Mouse (Mus musculus) gastrocnemius, adult 2 months (tissue): Measurements from ENCODE around the gene Dnal1. TPM values are rescaled to one million over a fixed set of nuclear protein-coding genes. Genes with fewer than 3 reads are reported as not detected.

Experiments used
- DNase-seq: peaks from one replicate; pipeline ENCODE4 v3.0.0; 2022
- H3K27ac ChIP-seq: fragments of 200-600 bp; 2 replicates; pipeline ENCODE4 v1.8.1; 2022; ENCODE audit warnings: mild to moderate bottlenecking
- H3K4me3 ChIP-seq: fragments of 200-600 bp; 2 replicates; pipeline ENCODE4 v1.8.1; 2022; ENCODE audit warnings: mild to moderate bottlenecking, moderate library complexity
- CTCF ChIP-seq: fragments of 200-600 bp; IDR thresholded peaks from 2 replicates; pipeline ENCODE4 v1.8.1; 2022; ENCODE audit warnings: antibody characterized with exemption, mild to moderate bottlenecking, moderate library complexity
- intact Hi-C: fragments of 180-260 bp; cut with DNase I; formaldehyde crosslinking; loops from one replicate; pipeline ENCODE4 v1.15.1; 2025
- total RNA-seq, 2 experiments: library from RNA; stranded (reverse); gene quantifications; 2 replicates each; pipeline ENCODE4 v1.2.3; 2021

Gene Dnal1
- total RNA-seq, 2 experiments from 2014 or later, result 9.8 to 10.0 TPM

DNA sequence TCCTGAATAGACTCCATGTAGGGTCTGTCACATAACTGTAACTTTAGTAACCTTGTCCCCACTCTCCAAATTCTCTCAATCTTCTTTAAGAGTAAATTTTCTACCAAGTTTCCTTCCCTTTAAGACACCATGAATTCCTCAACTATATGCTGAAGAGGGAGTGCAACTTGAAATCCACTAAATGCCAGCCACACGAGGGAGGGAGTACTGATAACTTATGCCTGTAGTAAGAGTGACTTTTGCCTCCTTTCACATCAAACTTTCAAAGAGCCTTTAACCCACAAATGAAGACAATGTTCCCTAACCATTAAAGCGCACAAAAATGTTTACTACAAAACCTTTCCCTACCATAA, 12.7 kb upstream of the Dnal1 start:
- DNase-seq, result no peak
- H3K27ac ChIP-seq, result peak overlapping the region; percentile 78; the same call in 1 of the 2 replicates
- H3K4me3 ChIP-seq, result peak overlapping the region; percentile 83
- no peak for TF ChIP-seq CTCF
- intact Hi-C loops, result no loop called here

DNA sequence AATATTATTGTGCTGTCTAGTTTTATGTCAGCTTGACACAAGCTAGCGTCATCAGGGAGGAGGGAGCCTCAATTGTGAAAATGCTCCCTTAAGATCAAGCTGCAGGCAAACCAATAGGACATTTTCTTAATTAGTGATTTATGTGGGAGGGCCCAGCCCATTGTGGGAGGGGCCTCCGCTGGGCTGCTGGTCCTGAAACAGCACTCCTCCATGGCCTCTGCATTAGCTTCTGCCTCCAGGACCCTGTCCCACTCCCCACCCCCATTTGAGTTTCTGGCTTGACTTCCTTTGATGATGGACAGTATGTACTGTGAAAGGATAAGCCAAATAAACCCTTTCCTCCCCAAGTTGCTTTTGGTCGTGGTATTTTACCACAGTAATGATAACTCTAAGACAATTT, 7.2 kb upstream of the Dnal1 start:
- DNase-seq, result no peak
- no peak for TF ChIP-seq CTCF
- Histone ChIP-seq H3K27ac (no peak overlapping the region), H3K4me3 (no peak overlapping the region)
- intact Hi-C loops, result no loop called here

DNA sequence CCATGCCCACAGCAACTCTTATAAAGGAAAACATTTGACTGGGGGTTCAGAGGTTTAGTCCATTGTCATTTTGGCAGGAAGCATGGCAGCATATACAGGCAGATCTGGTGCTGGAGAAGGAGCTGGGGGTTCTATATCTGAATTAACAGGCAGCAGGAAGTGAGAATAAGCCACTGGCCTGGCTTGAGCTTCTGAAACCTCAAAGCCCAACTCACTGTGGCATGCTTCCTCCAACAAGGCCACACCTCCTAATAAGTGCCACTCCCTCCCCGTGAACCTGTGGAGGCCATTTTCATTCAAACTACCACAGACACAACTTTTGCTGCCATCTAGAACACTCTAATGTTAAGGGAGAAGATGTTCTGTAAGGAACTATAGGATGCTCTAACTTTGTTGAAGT, 6.5 kb upstream of the Dnal1 start:
- intact Hi-C loops, result no loop called here
- TF ChIP-seq CTCF, result no peak
- DNase-seq, result no peak
- Histone ChIP-seq H3K4me3 (no peak overlapping the region), H3K27ac (no peak overlapping the region)

DNA sequence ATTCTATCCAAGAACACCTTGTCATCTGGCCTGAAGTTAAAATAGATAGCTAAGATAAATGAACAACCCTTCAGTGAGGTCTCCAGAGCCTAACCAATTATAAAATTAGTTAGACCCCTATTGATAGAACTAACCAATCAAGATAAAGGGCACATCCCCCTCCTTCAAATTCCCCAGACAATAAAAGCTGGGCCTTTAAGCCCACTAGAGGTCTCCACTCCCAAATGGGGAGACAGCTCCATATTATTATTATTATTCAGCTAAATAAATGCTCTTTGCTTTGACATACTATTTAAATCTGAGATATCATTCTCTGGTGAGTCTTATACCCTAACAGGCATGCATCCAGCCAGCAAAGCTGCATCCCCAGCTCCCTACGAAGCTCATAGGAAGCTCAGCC, 4.2 kb upstream of the Dnal1 start:
- no peak for TF ChIP-seq CTCF
- intact Hi-C loops, result no loop called here
- DNase-seq, result no peak
- no peak overlapping the region for H3K4me3 ChIP-seq
- no peak overlapping the region for H3K27ac ChIP-seq

DNA sequence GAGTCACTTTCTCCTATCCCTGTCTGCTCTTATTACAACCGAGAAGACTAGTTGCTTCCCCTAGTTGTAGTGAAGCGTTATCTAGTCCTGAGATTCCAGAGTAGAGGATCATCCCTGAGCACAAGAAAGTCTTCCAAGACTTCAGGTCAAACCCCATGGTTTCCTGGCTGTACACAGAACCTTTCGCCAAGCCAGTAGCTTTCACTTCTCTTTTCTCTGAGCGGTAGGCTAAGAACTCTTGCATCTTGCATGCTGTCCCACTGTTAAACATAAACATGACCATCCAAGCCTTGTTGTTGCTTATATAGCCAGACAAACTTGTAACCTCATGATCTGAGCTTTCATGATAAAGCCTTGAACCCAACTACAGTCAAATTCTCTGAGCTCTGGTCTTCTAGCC, 3.4 kb upstream of the Dnal1 start:
- H3K4me3 ChIP-seq, result no peak overlapping the region
- intact Hi-C loops, result no loop called here
- no peak overlapping the region for H3K27ac ChIP-seq
- TF ChIP-seq CTCF, result no peak
- no peak for DNase-seq

DNA sequence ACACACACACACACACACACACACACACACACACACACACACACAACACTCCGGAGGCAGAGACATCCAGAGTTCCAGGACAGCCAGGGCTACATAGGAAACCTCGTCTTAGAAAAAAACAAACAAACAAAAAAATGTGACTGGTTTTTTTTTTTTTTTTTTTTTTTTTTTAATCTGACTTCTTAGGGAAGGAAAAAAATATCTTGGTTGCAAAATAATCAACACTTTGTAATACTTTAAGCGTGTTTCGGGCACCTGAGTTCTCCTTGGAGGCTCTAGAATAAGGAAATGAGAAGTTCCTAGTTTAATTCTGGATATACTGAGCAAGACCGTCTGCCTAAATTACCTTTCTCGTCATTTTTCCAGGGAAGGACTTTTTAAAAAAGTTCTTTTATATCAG, 490 bp upstream of the Dnal1 start:
- intact Hi-C loops, result loop anchor here (1.0 kb wide), 1 partner anchor 81 kb away; no protein-coding TSS in a partner anchor
- H3K4me3 ChIP-seq, result peak overlapping the region; percentile 86
- no peak for TF ChIP-seq CTCF
- peak overlapping the region; percentile 50; the same call in 1 of the 2 replicates for H3K27ac ChIP-seq
- DNase-seq, result no peak

DNA sequence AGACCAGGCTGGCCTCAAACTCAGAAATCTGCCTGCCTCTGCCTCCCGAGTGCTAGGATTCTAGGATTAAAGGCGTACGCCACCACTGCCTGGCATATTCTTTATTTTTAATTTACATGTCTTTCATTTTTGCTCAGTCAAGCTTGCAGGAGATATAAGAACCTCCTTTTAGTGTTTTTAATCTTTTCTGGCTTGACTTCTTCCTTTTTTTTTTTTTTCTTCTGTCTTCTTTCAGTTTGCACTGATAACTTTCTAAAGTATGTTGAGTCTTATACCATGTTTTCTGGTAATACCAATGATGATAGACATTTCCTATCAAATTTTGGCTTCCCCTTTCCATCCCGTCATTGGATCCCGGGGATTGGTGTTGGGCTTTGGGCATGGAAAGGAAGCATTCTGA, 5.4 kb downstream of the Dnal1 start:
- DNase-seq, result no peak
- Histone ChIP-seq H3K27ac (no peak overlapping the region), H3K4me3 (no peak overlapping the region)
- TF ChIP-seq CTCF, result no peak
- intact Hi-C loops, result no loop called here

DNA sequence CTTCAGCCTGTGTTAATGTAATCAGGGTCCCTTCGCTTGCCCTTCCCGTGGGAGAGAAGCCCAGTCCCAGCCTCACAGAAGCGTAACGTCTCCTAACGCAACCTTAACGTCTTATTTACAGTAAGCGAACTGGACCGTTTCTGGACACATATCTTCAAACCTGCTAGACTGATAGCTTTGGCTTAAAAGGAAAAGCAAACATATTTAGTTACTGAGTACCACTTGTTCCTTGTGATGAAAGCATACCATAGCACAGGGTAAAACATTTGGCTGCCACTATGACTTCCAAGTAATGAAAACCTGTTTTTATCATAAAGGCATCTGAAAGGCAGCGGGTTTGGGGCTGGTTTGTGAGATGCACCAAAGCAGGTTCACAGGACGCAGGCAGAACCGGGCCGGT, 11.7 kb downstream of the Dnal1 start:
- intact Hi-C loops, result no loop called here

DNA sequence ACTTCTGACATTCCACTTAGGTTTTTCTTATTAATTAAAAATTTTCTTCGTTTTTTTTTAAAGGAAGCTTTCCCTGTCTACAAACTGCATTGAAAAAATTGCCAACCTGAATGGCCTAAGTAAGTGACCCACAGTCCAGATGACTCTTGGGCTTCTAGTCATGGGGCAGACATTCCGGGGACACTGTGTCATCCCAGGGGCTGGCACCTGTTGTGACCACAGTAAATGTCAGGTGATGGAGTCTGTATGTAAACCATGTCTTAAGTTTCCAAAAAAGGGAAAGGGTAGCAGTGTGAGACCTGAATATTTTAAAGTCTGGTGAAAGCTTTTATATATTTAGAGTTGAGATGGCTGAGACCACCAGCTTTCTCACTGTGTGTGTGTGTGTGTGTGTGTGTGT, 12.7 kb downstream of the Dnal1 start:
- DNase-seq, result no peak
- no peak overlapping the region for H3K4me3 ChIP-seq
- intact Hi-C loops, result no loop called here
- no peak for TF ChIP-seq CTCF
- no peak overlapping the region for H3K27ac ChIP-seq

More for the DNA sequence above, 11.7 kb downstream of the Dnal1 start:
- no peak for DNase-seq
- Histone ChIP-seq H3K27ac (no peak overlapping the region), H3K4me3 (no peak overlapping the region)
- TF ChIP-seq CTCF, result no peak

DNA sequence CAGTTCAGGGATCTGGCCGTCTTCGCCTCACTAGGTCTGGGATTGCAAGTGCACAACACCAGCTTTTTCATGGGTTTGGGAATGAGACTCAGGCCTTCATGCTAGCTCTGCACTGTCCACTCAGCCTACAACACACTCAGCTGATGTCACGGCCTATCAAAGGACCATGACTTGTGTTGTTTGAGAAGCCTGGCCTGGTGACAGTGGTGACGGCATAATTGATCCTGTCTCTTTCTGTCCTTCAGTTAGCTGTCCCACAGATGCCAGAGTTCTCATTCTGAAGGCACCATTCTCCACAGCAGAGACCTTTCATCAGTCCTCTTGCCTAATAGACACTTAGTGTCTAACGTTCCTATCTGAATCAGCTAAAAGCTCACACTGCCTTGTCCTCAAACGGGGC, 14.4 kb downstream of the Dnal1 start:
- no peak for DNase-seq
- Histone ChIP-seq H3K4me3 (no peak overlapping the region), H3K27ac (no peak overlapping the region)
- no peak for TF ChIP-seq CTCF
- intact Hi-C loops, result no loop called here

DNA sequence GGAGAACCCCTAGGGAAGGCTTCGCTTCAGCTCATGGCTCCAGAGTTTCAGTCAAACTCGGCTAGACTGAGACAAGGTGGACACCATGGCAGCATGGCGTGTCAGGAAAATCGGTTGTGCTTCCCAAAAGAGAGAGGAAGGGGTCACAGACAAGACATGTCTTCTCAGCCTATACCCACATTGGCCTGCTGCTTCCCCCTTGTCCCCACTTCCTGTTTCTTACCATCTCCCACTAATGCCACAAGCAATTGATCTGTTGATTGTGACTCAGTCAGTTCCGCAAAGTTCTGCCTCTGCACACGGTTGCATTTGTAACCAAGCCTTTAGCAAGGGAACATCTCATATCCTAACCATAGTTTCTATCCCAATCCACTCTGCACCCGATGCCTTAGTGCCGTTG, 15.8 kb downstream of the Dnal1 start:
- no peak overlapping the region for H3K4me3 ChIP-seq
- H3K27ac ChIP-seq, result no peak overlapping the region
- intact Hi-C loops, result no loop called here
- TF ChIP-seq CTCF, result no peak
- no peak for DNase-seq

DNA sequence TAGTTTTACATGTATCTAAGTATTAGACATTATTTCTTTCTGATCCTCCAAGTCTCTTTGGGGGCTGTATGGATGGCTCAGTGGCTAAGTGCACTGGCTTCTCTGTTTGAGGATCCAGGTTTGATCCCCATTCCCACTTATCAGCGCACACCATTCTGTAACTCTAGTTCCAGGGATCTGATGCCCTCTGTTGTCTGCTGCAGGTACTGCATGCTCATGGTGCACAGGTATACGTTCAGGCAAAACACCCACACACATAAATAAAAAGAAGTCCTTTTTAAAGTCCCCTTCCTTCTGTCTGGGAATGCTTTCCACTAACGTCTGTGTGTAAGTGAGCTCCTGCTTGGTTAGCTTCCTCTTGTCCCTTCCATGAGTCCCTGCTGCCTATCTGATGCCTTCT, 18.1 kb downstream of the Dnal1 start:
- no peak overlapping the region for H3K4me3 ChIP-seq
- DNase-seq, result no peak
- H3K27ac ChIP-seq, result no peak overlapping the region
- intact Hi-C loops, result no loop called here
- peak; percentile 59 for TF ChIP-seq CTCF

DNA sequence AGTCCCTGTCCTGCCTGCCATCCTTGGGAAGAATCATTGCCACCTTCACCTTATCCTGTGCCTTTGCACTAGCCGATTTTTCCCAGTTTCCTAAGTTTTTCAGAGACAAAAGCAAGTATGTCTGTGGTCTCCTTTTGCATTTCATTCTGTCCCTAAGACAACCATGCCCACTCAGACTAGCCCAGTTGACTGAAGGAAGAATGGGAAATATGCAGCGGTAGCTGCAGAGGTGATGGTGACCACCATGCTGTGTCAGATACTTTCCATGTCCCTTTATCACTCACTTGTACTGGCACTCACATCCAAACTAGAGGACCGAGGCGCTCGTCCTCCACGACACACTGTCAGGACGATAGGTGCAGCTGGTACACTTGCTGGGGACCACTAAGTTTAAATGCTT, 23.0 kb downstream of the Dnal1 start:
- no peak for DNase-seq
- no peak for TF ChIP-seq CTCF
- H3K27ac ChIP-seq, result no peak overlapping the region
- intact Hi-C loops, result no loop called here
- H3K4me3 ChIP-seq, result no peak overlapping the region

DNA sequence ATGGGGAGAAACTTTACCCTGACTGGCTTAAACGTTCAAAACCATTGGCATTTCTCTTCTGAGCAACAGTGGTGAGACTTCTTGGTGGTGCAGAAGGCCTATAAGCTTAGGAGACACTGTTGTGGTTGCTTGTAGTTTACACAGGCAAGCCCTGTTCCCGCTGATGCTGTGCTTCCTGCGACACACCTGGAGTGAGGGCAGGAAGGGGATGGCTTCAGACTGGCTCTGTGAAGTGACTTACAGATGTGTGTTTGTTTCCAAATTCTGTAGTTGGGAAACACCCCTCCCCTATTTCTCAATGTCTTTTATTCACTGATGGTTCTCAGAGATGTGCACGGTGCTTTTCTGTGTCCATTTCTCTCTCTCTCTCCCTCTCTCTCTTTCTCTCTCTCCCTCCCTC, 26.0 kb downstream of the Dnal1 start:
- Histone ChIP-seq H3K27ac (no peak overlapping the region), H3K4me3 (no peak overlapping the region)
- no peak for TF ChIP-seq CTCF
- no peak for DNase-seq
- intact Hi-C loops, result no loop called here

DNA sequence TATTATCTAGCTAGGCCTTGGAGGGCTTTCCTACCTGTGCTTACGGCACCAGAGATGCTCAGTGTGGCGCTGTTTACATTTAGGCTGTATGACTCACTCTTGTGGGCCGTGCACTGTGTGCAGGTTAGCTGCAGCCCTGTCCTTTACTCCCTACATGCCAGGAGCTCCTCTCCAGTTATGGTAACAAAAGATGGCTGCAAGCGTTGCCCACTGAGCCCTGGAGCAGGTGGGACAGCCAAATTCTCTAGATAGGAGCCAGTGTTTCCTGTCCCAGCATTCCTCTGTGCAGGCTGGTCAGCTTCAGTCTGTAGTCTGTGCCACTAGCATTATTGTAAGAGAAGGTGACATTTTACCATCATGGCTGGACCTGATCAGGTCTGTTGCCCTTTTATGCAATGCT, 27.1 kb downstream of the Dnal1 start:
- no peak for TF ChIP-seq CTCF
- no peak for DNase-seq
- intact Hi-C loops, result no loop called here

More for the DNA sequence above, 27.1 kb downstream of the Dnal1 start:
- H3K4me3 ChIP-seq, result no peak overlapping the region
- H3K27ac ChIP-seq, result no peak overlapping the region
